Mouse (Mus musculus): ENCODE data around the gene Whrn. TPM values are rescaled to one million over a fixed set of nuclear protein-coding genes. Genes with fewer than 3 reads are reported as not detected.

Whrn gene
- polyA plus RNA-seq, 1 experiment, result 13.0 TPM

- H3K4me3 ChIP-seq (replicated peaks; ENCODE audit: control insufficient read depth, low read depth, low read length), result peak overlapping the region; percentile 89
- 9% methylated on average over 6 of the region's 6 CpGs for WGBS
- TF ChIP-seq POLR2A (IDR thresholded peaks at IDR 0.05; ENCODE audit: borderline replicate concordance, control insufficient read depth, low read depth, low read length) (no peak), CTCF (IDR thresholded peaks at IDR 0.05; ENCODE audit: control insufficient read depth, insufficient read depth, low read length) (no peak)
- H3K4me1 ChIP-seq (ENCODE audit: control insufficient read depth, insufficient read depth, low read length), result peaks cover 21% of the 10 kb centered on the region
- H3K27ac ChIP-seq (ENCODE audit: control insufficient read depth, insufficient read depth, low read depth, low read length, poor library complexity), result peak overlapping the region; percentile 97
These were observed 94.2 kb downstream of the Whrn start for GRCm38 (mm10) chr4:63401620-63402019.

DNA sequence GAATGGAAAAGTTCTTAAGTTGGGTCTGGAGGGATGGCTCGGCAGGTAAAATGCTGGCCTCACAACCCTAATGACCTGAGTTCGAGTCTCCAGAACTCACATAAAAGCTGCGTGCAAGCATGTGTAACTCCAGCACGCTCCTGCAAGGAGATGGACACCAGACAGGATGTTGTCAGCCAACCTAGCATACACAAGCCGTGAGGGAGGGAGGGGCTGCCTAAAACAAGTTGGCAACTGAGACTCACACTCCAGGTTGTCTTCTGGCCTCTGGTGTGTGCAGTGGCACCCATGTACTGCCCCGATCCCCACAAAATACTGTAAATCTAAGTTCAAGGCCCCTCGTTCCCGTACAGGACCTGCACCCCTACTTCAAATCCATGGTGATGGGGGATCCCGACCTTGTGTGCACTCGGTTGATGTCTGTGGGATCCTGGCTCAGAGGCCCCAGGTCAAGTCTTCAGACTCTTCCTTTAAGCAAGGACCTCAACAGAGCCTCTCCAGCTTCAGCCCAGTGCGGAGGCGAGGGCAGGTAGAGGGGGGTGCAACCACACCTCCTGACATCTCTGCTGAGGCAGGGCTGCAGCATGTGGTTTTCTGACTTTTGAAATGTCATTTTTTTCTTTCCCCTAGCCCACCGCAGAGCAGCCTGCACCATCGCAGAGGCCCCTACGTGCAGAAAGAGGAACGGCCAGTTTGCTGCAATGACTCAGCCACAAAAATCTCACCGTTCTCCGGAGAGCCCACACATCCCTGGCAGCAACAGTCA is 95.1 kb downstream of the Whrn start:
- Histone ChIP-seq H3K4me1 (ENCODE audit: control insufficient read depth, insufficient read depth, low read length) (peaks cover 14% of the 10 kb centered on the region), H3K27ac (ENCODE audit: control insufficient read depth, insufficient read depth, low read depth, low read length, poor library complexity) (peak overlapping the region; percentile 97), H3K4me3 (replicated peaks; ENCODE audit: control insufficient read depth, low read depth, low read length) (peak overlapping the region; percentile 89)
- 22% methylated on average over 18 of the region's 18 CpGs for WGBS
- TF ChIP-seq CTCF (IDR thresholded peaks at IDR 0.05; ENCODE audit: control insufficient read depth, insufficient read depth, low read length) (no peak), POLR2A (IDR thresholded peaks at IDR 0.05; ENCODE audit: borderline replicate concordance, control insufficient read depth, low read depth, low read length) (no peak)

DNA sequence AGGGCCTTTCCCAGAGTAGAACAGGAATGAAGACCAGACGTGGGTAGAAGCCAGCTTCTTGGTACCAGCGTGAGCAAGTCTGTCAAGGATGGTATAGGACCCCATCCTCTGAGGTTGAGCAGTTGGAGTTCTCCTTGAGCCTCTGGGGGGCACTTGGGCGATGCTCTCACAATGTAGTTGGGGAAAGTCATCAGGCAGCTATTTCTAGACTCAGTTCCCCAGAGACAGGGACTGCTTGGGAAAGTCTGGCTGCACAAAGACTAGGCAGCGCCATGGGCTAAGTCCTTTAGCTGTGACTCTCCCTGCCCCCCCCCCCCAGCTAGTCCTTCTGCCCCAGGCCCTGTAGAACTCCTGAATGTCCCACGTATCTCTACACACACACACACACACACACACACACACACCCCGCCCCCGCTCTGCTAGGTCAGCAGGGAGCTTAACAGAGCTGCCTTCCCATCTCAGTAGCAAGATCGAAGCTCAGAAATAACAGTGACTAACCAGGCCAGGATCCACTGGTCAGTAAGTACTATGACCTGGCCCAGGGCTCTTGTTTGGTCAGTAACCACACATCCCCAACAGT is 96.0 kb downstream of the Whrn start:
- H3K27ac ChIP-seq (ENCODE audit: control insufficient read depth, insufficient read depth, low read depth, low read length, poor library complexity), result peak overlapping the region; percentile 87
- H3K4me3 ChIP-seq (replicated peaks; ENCODE audit: control insufficient read depth, low read depth, low read length), result peak overlapping the region; percentile 89
- H3K4me1 ChIP-seq (ENCODE audit: control insufficient read depth, insufficient read depth, low read length), result peaks cover 14% of the 10 kb centered on the region; the same call in 1 of the 2 replicates
- TF ChIP-seq CTCF (IDR thresholded peaks at IDR 0.05; ENCODE audit: control insufficient read depth, insufficient read depth, low read length) (no peak), POLR2A (IDR thresholded peaks at IDR 0.05; ENCODE audit: borderline replicate concordance, control insufficient read depth, low read depth, low read length) (no peak)
- 29% methylated on average over 8 of the region's 8 CpGs for WGBS

- Histone ChIP-seq H3K4me3 (replicated peaks; ENCODE audit: control insufficient read depth, low read depth, low read length) (peak overlapping the region; percentile 89), H3K4me1 (ENCODE audit: control insufficient read depth, insufficient read depth, low read length) (peaks cover 12% of the 10 kb centered on the region; the same call in 1 of the 2 replicates), H3K27ac (ENCODE audit: control insufficient read depth, insufficient read depth, low read depth, low read length, poor library complexity) (peak overlapping the region; percentile 87)
- WGBS, result 10% methylated on average over 11 of the region's 11 CpGs
- peak; percentile 36; the same call in 1 of the 2 replicates for TF ChIP-seq POLR2A (IDR thresholded peaks at IDR 0.05; ENCODE audit: borderline replicate concordance, control insufficient read depth, low read depth, low read length)
- TF ChIP-seq CTCF (IDR thresholded peaks at IDR 0.05; ENCODE audit: control insufficient read depth, insufficient read depth, low read length), result no peak
These were observed 96.8 kb downstream of the Whrn start for GRCm38 (mm10) chr4:63398854-63399609.

GRCm38 (mm10) chr4:63397981-63398537 is 97.7 kb downstream of the Whrn start:
- Histone ChIP-seq H3K27ac (ENCODE audit: control insufficient read depth, insufficient read depth, low read depth, low read length, poor library complexity) (peak overlapping the region; percentile 87), H3K4me1 (ENCODE audit: control insufficient read depth, insufficient read depth, low read length) (peaks cover 11% of the 10 kb centered on the region; the same call in 1 of the 2 replicates), H3K4me3 (replicated peaks; ENCODE audit: control insufficient read depth, low read depth, low read length) (peak overlapping the region; percentile 28)
- 90% methylated on average over 10 of the region's 10 CpGs for WGBS
- no peak for TF ChIP-seq CTCF (IDR thresholded peaks at IDR 0.05; ENCODE audit: control insufficient read depth, insufficient read depth, low read length)
- TF ChIP-seq POLR2A (IDR thresholded peaks at IDR 0.05; ENCODE audit: borderline replicate concordance, control insufficient read depth, low read depth, low read length), result no peak

- WGBS, result 30% methylated on average over 6 of the region's 6 CpGs
- no peak for TF ChIP-seq CTCF (IDR thresholded peaks at IDR 0.05; ENCODE audit: control insufficient read depth, insufficient read depth, low read length)
- TF ChIP-seq POLR2A (IDR thresholded peaks at IDR 0.05; ENCODE audit: borderline replicate concordance, control insufficient read depth, low read depth, low read length), result no peak
- peaks cover 23% of the 10 kb centered on the region for H3K4me1 ChIP-seq (ENCODE audit: control insufficient read depth, insufficient read depth, low read length)
- peak overlapping the region; percentile 8 for H3K4me3 ChIP-seq (replicated peaks; ENCODE audit: control insufficient read depth, low read depth, low read length)
- H3K27ac ChIP-seq (ENCODE audit: control insufficient read depth, insufficient read depth, low read depth, low read length, poor library complexity), result peak overlapping the region; percentile 64
These were observed 104.5 kb downstream of the Whrn start for GRCm38 (mm10) chr4:63391322-63391721.

- H3K4me1 ChIP-seq (ENCODE audit: control insufficient read depth, insufficient read depth, low read length), result peaks cover 28% of the 10 kb centered on the region
- WGBS, result 54% methylated on average over 11 of the region's 11 CpGs
- peak overlapping the region; percentile 22 for H3K27ac ChIP-seq (ENCODE audit: control insufficient read depth, insufficient read depth, low read depth, low read length, poor library complexity)
- H3K4me3 ChIP-seq (replicated peaks; ENCODE audit: control insufficient read depth, low read depth, low read length), result no peak overlapping the region
- TF ChIP-seq POLR2A (IDR thresholded peaks at IDR 0.05; ENCODE audit: borderline replicate concordance, control insufficient read depth, low read depth, low read length) (no peak), CTCF (IDR thresholded peaks at IDR 0.05; ENCODE audit: control insufficient read depth, insufficient read depth, low read length) (no peak)
These were observed 105.8 kb downstream of the Whrn start for GRCm38 (mm10) chr4:63389887-63390528.
